Mouse (Mus musculus): Measurements from ENCODE around the gene Olfr1493-ps1.

- TF ChIP-seq CTCF (IDR thresholded peaks at IDR 0.05; ENCODE audit: extremely low read depth, insufficient read depth, insufficient read length, insufficient replicate concordance) (no peak), POLR2A (IDR thresholded peaks at IDR 0.05; ENCODE audit: low read depth, low read length) (no peak)
These were observed 16.4 kb downstream of the Olfr1493-ps1 start, which contains the start of gene Olfr1494 for GRCm38 (mm10) chr19:13739428-13739827.

Data from spleen, adult 2 months (tissue).